Mouse (Mus musculus): ENCODE measurements around the gene Cyp2b13. TPM values are rescaled to one million over a fixed set of nuclear protein-coding genes. Genes with fewer than 3 reads are reported as not detected.
"Not testable (repeated sequence)": the region's sequence is repeated elsewhere in the genome, so short reads cannot be mapped to it uniquely, and the experiment has no call there.

Gene Cyp2b13
- not detected in 2 replicates for polyA plus RNA-seq (2015; fragmentation: Nextera tagmentation; extraction: Ambion mirVana)

- not testable (repeated sequence) for H3K4me3 ChIP-seq (ENCODE audit: low read depth, low read length); H3K36me3 ChIP-seq (ENCODE audit: control insufficient read depth, insufficient read depth, low read length); H3K4me2 ChIP-seq (replicated peaks; ENCODE audit: low read depth); H3K27ac ChIP-seq (replicated peaks); H3K4me1 ChIP-seq (replicated peaks; ENCODE audit: control insufficient read depth, insufficient read depth); DNase-seq (ENCODE audit: low spot score); H3K27me3 ChIP-seq (ENCODE audit: control insufficient read depth, insufficient read depth, low read length); H3K9ac ChIP-seq (ENCODE audit: low read length); H3K9me3 ChIP-seq (ENCODE audit: control insufficient read depth, low read length); ATAC-seq (ENCODE audit: low FRiP score, low TSS enrichment)
- WGBS = 78% methylated on average over 1 of the region's 2 CpGs
Observed at GRCm38 (mm10) chr7:26061197-26061596, at the start of gene Cyp2b13. Gene Cyp2b13 (plus strand): TSS chr7:26061497.

- H3K4me1 ChIP-seq (replicated peaks; ENCODE audit: control insufficient read depth, insufficient read depth); ATAC-seq (ENCODE audit: low FRiP score, low TSS enrichment); H3K9me3 ChIP-seq (ENCODE audit: control insufficient read depth, low read length); H3K27ac ChIP-seq (replicated peaks); H3K36me3 ChIP-seq (ENCODE audit: control insufficient read depth, insufficient read depth, low read length); H3K9ac ChIP-seq (ENCODE audit: low read length); H3K4me3 ChIP-seq (ENCODE audit: low read depth, low read length); H3K4me2 ChIP-seq (replicated peaks; ENCODE audit: low read depth); DNase-seq (ENCODE audit: low spot score); H3K27me3 ChIP-seq (ENCODE audit: control insufficient read depth, insufficient read depth, low read length): not testable (repeated sequence)
- 86% methylated on average over 1 of the region's 3 CpGs for WGBS
Observed at GRCm38 (mm10) chr7:26019814-26020332, 41.4 kb upstream of the Cyp2b13 start.

- H3K27ac ChIP-seq (replicated peaks); H3K4me3 ChIP-seq (ENCODE audit: low read depth, low read length); H3K27me3 ChIP-seq (ENCODE audit: control insufficient read depth, insufficient read depth, low read length); H3K4me1 ChIP-seq (replicated peaks; ENCODE audit: control insufficient read depth, insufficient read depth); ATAC-seq (ENCODE audit: low FRiP score, low TSS enrichment); H3K9ac ChIP-seq (ENCODE audit: low read length); H3K4me2 ChIP-seq (replicated peaks; ENCODE audit: low read depth); DNase-seq (ENCODE audit: low spot score); H3K9me3 ChIP-seq (ENCODE audit: control insufficient read depth, low read length); H3K36me3 ChIP-seq (ENCODE audit: control insufficient read depth, insufficient read depth, low read length): not testable (repeated sequence)
- WGBS = 83% methylated on average over 3 of the region's 4 CpGs
Observed at GRCm38 (mm10) chr7:26054885-26055630, 6.2 kb upstream of the Cyp2b13 start.

GRCm38 (mm10) chr7:26071677-26072076, 10.4 kb downstream of the Cyp2b13 start:
- not testable (repeated sequence) for H3K27me3 ChIP-seq (ENCODE audit: control insufficient read depth, insufficient read depth, low read length); H3K4me1 ChIP-seq (replicated peaks; ENCODE audit: control insufficient read depth, insufficient read depth); H3K9ac ChIP-seq (ENCODE audit: low read length); H3K36me3 ChIP-seq (ENCODE audit: control insufficient read depth, insufficient read depth, low read length); H3K4me3 ChIP-seq (ENCODE audit: low read depth, low read length); DNase-seq (ENCODE audit: low spot score); ATAC-seq (ENCODE audit: low FRiP score, low TSS enrichment); H3K4me2 ChIP-seq (replicated peaks; ENCODE audit: low read depth); H3K9me3 ChIP-seq (ENCODE audit: control insufficient read depth, low read length); H3K27ac ChIP-seq (replicated peaks)
- WGBS = 47% methylated on average over 29 of the region's 29 CpGs

GRCm38 (mm10) chr7:26082595-26082994, 21.3 kb downstream of the Cyp2b13 start:
- 62% methylated on average over 2 of the region's 2 CpGs for WGBS
- Histone ChIP-seq H3K27me3 (ENCODE audit: control insufficient read depth, insufficient read depth, low read length) (no peaks in the 10 kb centered on the region), H3K4me1 (replicated peaks; ENCODE audit: control insufficient read depth, insufficient read depth) (no peaks in the 10 kb centered on the region), H3K9me3 (ENCODE audit: control insufficient read depth, low read length) (no peaks in the 10 kb centered on the region), H3K36me3 (ENCODE audit: control insufficient read depth, insufficient read depth, low read length) (no peaks in the 10 kb centered on the region), H3K4me3 (ENCODE audit: low read depth, low read length) (no peak overlapping the region), H3K9ac (ENCODE audit: low read length) (no peak overlapping the region), H3K4me2 (replicated peaks; ENCODE audit: low read depth) (no peak overlapping the region), H3K27ac (replicated peaks) (no peak overlapping the region)
- no peak for DNase-seq (ENCODE audit: low spot score)
- TF ChIP-seq EP300 (optimal IDR thresholded peaks at IDR 0.05) (no peak), CTCF (IDR thresholded peaks at IDR 0.05; ENCODE audit: low read depth) (no peak)
- no peak for ATAC-seq (ENCODE audit: low FRiP score, low TSS enrichment)

GRCm38 (mm10) chr7:26087391-26087790, 26.1 kb downstream of the Cyp2b13 start:
- Histone ChIP-seq H3K27ac (replicated peaks) (no peak overlapping the region), H3K4me1 (replicated peaks; ENCODE audit: control insufficient read depth, insufficient read depth) (no peaks in the 10 kb centered on the region), H3K4me2 (replicated peaks; ENCODE audit: low read depth) (no peak overlapping the region), H3K9ac (ENCODE audit: low read length) (no peak overlapping the region), H3K36me3 (ENCODE audit: control insufficient read depth, insufficient read depth, low read length) (no peaks in the 10 kb centered on the region), H3K4me3 (ENCODE audit: low read depth, low read length) (no peak overlapping the region), H3K9me3 (ENCODE audit: control insufficient read depth, low read length) (no peaks in the 10 kb centered on the region), H3K27me3 (ENCODE audit: control insufficient read depth, insufficient read depth, low read length) (no peaks in the 10 kb centered on the region)
- TF ChIP-seq CTCF (IDR thresholded peaks at IDR 0.05; ENCODE audit: low read depth) = no peak
- TF ChIP-seq EP300 (optimal IDR thresholded peaks at IDR 0.05) = no peak
- DNase-seq (ENCODE audit: low spot score) (no peak), ATAC-seq (ENCODE audit: low FRiP score, low TSS enrichment) (no peak)
- WGBS = 80% methylated on average over 1 of the region's 1 CpGs

All from stomach, postnatal 0 days (tissue).